Mouse (Mus musculus) limb, embryonic 10.5 days (tissue): ENCODE data around the gene Trabd. TPM values are rescaled to one million over a fixed set of nuclear protein-coding genes. Genes with fewer than 3 reads are reported as not detected.

Source experiments
- DNase-seq: peaks from one replicate; pipeline ENCODE4 v3.0.0-alpha.2; 2017; ENCODE audit warnings: low spot score
- H3K27ac ChIP-seq: fragments of 300-500 bp; sonication (generic); 2 replicates; pipeline ENCODE4 v1.5.1; 2016; ENCODE audit warnings: mild to moderate bottlenecking
- H3K27me3 ChIP-seq: fragments of 300-500 bp; sonication (generic); 2 replicates; pipeline ENCODE4 v1.6.1; 2016; ENCODE audit warnings: low read depth, mild to moderate bottlenecking; ENCODE audit not compliant: poor library complexity, severe bottlenecking
- H3K36me3 ChIP-seq: fragments of 300-500 bp; sonication (generic); 2 replicates; pipeline ENCODE4 v1.6.1; 2016; ENCODE audit warnings: mild to moderate bottlenecking, moderate library complexity
- H3K4me1 ChIP-seq: fragments of 300-500 bp; sonication (generic); 2 replicates; pipeline ENCODE4 v1.6.1; 2016
- H3K4me3 ChIP-seq: fragments of 300-500 bp; sonication (generic); 2 replicates; pipeline ENCODE4 v1.5.1; 2016; ENCODE audit warnings: mild to moderate bottlenecking, moderate library complexity
- H3K9me3 ChIP-seq: fragments of 300-500 bp; sonication (generic); replicated peaks from 2 replicates; pipeline ENCODE4 v1.6.1; 2016; ENCODE audit warnings: mild to moderate bottlenecking
- WGBS: fragments of 180-500 bp; shearing (Covaris S2); methylation state at CpG from one replicate; pipeline ENCODE4 v1.1.7; 2016; 5-methylcytosine and 5-hydroxymethylcytosine counted together
- polyA plus RNA-seq: library from polyadenylated mRNA; unstranded; fragments of >200 nt; fragmentation: Nextera tagmentation; extraction: Ambion mirVana; gene quantifications from 2 replicates; pipeline ENCODE4 v1.2.1, GENCODE M21; 2016

The Trabd gene
- 59.5 and 62.1 TPM in 2 replicates for polyA plus RNA-seq

GRCm38 (mm10) chr15:89074613-89075477, at the start of gene Trabd:
Gene Trabd (plus strand): TSS chr15:89075124.
- WGBS = 25% methylated on average over 11 of the region's 11 CpGs
- peaks cover 11% of the 10 kb centered on the region; the same call in 1 of the 2 replicates for H3K36me3 ChIP-seq
- H3K9me3 ChIP-seq = no peaks in the 10 kb centered on the region
- H3K27ac ChIP-seq = peak within 1 kb of the TSS; percentile 95
- DNase-seq = no peak
- H3K27me3 ChIP-seq = peaks cover 11% of the 10 kb centered on the region
- H3K4me3 ChIP-seq = peak within 1 kb of the TSS; percentile 89
- H3K4me1 ChIP-seq = peaks cover 58% of the 10 kb centered on the region

- H3K4me3 ChIP-seq = no peak overlapping the region
These were observed 30.5 kb upstream of the Trabd start for GRCm38 (mm10) chr15:89044381-89044780.

GRCm38 (mm10) chr15:89046356-89046755, 28.6 kb upstream of the Trabd start:
- Histone ChIP-seq H3K4me1 (no peaks in the 10 kb centered on the region), H3K27ac (no peak overlapping the region), H3K27me3 (no peaks in the 10 kb centered on the region), H3K9me3 (peaks cover 4% of the 10 kb centered on the region; the same call in 1 of the 2 replicates), H3K36me3 (no peaks in the 10 kb centered on the region), H3K4me3 (no peak overlapping the region)
- no peak for DNase-seq
- 81% methylated on average over 4 of the region's 4 CpGs for WGBS

More at GRCm38 (mm10) chr15:89044381-89044780, 30.5 kb upstream of the Trabd start:
- no peaks in the 10 kb centered on the region for H3K36me3 ChIP-seq
- 84% methylated on average over 5 of the region's 5 CpGs for WGBS
- DNase-seq = no peak
- H3K4me1 ChIP-seq = no peaks in the 10 kb centered on the region
- H3K27me3 ChIP-seq = no peaks in the 10 kb centered on the region
- H3K9me3 ChIP-seq = peaks cover 4% of the 10 kb centered on the region; the same call in 1 of the 2 replicates
- no peak overlapping the region for H3K27ac ChIP-seq

GRCm38 (mm10) chr15:89054666-89055065, 20.3 kb upstream of the Trabd start:
- Histone ChIP-seq H3K27me3 (peaks cover 48% of the 10 kb centered on the region), H3K27ac (no peak overlapping the region), H3K9me3 (no peaks in the 10 kb centered on the region), H3K4me3 (no peak overlapping the region), H3K4me1 (peaks cover 5% of the 10 kb centered on the region), H3K36me3 (no peaks in the 10 kb centered on the region)
- 91% methylated on average over 7 of the region's 7 CpGs for WGBS
- no peak for DNase-seq

- Histone ChIP-seq H3K9me3 (no peaks in the 10 kb centered on the region), H3K36me3 (no peaks in the 10 kb centered on the region), H3K27ac (no peak overlapping the region), H3K4me1 (peaks cover 12% of the 10 kb centered on the region), H3K4me3 (peak overlapping the region; percentile 79), H3K27me3 (peaks cover 88% of the 10 kb centered on the region)
- WGBS = 36% methylated on average over 6 of the region's 6 CpGs
- DNase-seq = no peak
These were observed 16.2 kb upstream of the Trabd start for GRCm38 (mm10) chr15:89058736-89059135.

- peaks cover 94% of the 10 kb centered on the region for H3K27me3 ChIP-seq
These were observed 15.6 kb upstream of the Trabd start, which contains the start of gene Panx2 for GRCm38 (mm10) chr15:89059161-89059931. Gene Panx2 (plus strand): TSS chr15:89059734.

GRCm38 (mm10) chr15:89060032-89060681, 14.8 kb upstream of the Trabd start:
- Histone ChIP-seq H3K9me3 (no peaks in the 10 kb centered on the region), H3K4me1 (peaks cover 12% of the 10 kb centered on the region), H3K27ac (peak overlapping the region; percentile 82), H3K36me3 (no peaks in the 10 kb centered on the region), H3K4me3 (peak overlapping the region; percentile 79), H3K27me3 (peaks cover 99% of the 10 kb centered on the region)
- 2% methylated on average over 47 of the region's 48 CpGs for WGBS
- DNase-seq = peak; percentile 74

More at GRCm38 (mm10) chr15:89059161-89059931, 15.6 kb upstream of the Trabd start, which contains the start of gene Panx2:
- Histone ChIP-seq H3K36me3 (no peaks in the 10 kb centered on the region), H3K27ac (peak within 1 kb of the TSS; percentile 82), H3K9me3 (no peaks in the 10 kb centered on the region), H3K4me1 (peaks cover 12% of the 10 kb centered on the region), H3K4me3 (peak within 1 kb of the TSS; percentile 79)
- WGBS = 2% methylated on average over 45 of the region's 57 CpGs
- peak; percentile 61 for DNase-seq

- no peak overlapping the region for H3K27ac ChIP-seq
- no peak for DNase-seq
- no peaks in the 10 kb centered on the region for H3K36me3 ChIP-seq
- peaks cover 12% of the 10 kb centered on the region for H3K4me1 ChIP-seq
- peaks cover 99% of the 10 kb centered on the region for H3K27me3 ChIP-seq
- no peaks in the 10 kb centered on the region for H3K9me3 ChIP-seq
- 84% methylated on average over 12 of the region's 12 CpGs for WGBS
- no peak overlapping the region for H3K4me3 ChIP-seq
These were observed 14.0 kb upstream of the Trabd start for GRCm38 (mm10) chr15:89060811-89061460.

GRCm38 (mm10) chr15:89061761-89062517, 13.0 kb upstream of the Trabd start:
- peaks cover 100% of the 10 kb centered on the region for H3K27me3 ChIP-seq

GRCm38 (mm10) chr15:89062518-89062910, 12.4 kb upstream of the Trabd start:
- Histone ChIP-seq H3K4me3 (no peak overlapping the region), H3K36me3 (no peaks in the 10 kb centered on the region), H3K27me3 (peaks cover 100% of the 10 kb centered on the region), H3K4me1 (peaks cover 16% of the 10 kb centered on the region), H3K9me3 (no peaks in the 10 kb centered on the region), H3K27ac (no peak overlapping the region)
- 92% methylated on average over 5 of the region's 5 CpGs for WGBS
- no peak for DNase-seq

More at GRCm38 (mm10) chr15:89061761-89062517, 13.0 kb upstream of the Trabd start:
- Histone ChIP-seq H3K36me3 (no peaks in the 10 kb centered on the region), H3K27ac (no peak overlapping the region), H3K4me3 (no peak overlapping the region), H3K9me3 (no peaks in the 10 kb centered on the region), H3K4me1 (peaks cover 12% of the 10 kb centered on the region)
- WGBS = 90% methylated on average over 6 of the region's 6 CpGs
- DNase-seq = no peak

- WGBS = 67% methylated on average over 7 of the region's 7 CpGs
- peaks cover 21% of the 10 kb centered on the region for H3K4me1 ChIP-seq
- no peak overlapping the region for H3K4me3 ChIP-seq
These were observed 11.9 kb upstream of the Trabd start for GRCm38 (mm10) chr15:89063001-89063400.

More at GRCm38 (mm10) chr15:89063001-89063400, 11.9 kb upstream of the Trabd start:
- DNase-seq = no peak
- H3K9me3 ChIP-seq = no peaks in the 10 kb centered on the region
- no peaks in the 10 kb centered on the region for H3K36me3 ChIP-seq
- no peak overlapping the region for H3K27ac ChIP-seq
- H3K27me3 ChIP-seq = peaks cover 100% of the 10 kb centered on the region
